Mouse (Mus musculus) adrenal gland, adult 18-20 months (tissue): ENCODE data around the gene Cd300a. TPM values are rescaled to one million over a fixed set of nuclear protein-coding genes. Genes with fewer than 3 reads are reported as not detected.

ENCODE experiments used
- DNase-seq, 2 experiments: peaks; one replicate each; pipeline ENCODE4 v3.0.0; 2021 to 2022; ENCODE audit warnings: low spot score in 2 of 2
- long read RNA-seq, 2 experiments: library from polyadenylated mRNA; stranded (forward); transcript quantifications; one replicate each; pipeline ENCODE4 v2.0.0; 2021
- total RNA-seq, 2 experiments: library from RNA; stranded (reverse); gene quantifications; 1 replicate in 1 of 2; 2 replicates in 1 of 2; pipeline ENCODE4 v1.2.3; 2021

The Cd300a gene
- total RNA-seq: 1 to 10 TPM; 1.3 to 3.3 TPM
- long read RNA-seq, experiment 1, full-length matches to known transcripts: 4 of 4 reads
- long read RNA-seq, experiment 1, partial matches to known transcripts: 0 of 4 reads
- long read RNA-seq, experiment 1, other reads (novel, unspliced or antisense): 0 of 4 reads
- long read RNA-seq, experiment 2, full-length matches to known transcripts: 2 of 3 reads
- long read RNA-seq, experiment 2, partial matches to known transcripts: 0 of 3 reads
- long read RNA-seq, experiment 2, other reads (novel, unspliced or antisense): 1 of 3 reads

- no peak for DNase-seq
Observed at GRCm38 (mm10) chr11:114889991-114890518, at the start of gene Cd300a. Gene Cd300a, plus strand, starts transcription at chr11:114890041.

- no peak for DNase-seq
Observed at GRCm38 (mm10) chr11:114843818-114844463, 45.9 kb upstream of the Cd300a start.

DNA sequence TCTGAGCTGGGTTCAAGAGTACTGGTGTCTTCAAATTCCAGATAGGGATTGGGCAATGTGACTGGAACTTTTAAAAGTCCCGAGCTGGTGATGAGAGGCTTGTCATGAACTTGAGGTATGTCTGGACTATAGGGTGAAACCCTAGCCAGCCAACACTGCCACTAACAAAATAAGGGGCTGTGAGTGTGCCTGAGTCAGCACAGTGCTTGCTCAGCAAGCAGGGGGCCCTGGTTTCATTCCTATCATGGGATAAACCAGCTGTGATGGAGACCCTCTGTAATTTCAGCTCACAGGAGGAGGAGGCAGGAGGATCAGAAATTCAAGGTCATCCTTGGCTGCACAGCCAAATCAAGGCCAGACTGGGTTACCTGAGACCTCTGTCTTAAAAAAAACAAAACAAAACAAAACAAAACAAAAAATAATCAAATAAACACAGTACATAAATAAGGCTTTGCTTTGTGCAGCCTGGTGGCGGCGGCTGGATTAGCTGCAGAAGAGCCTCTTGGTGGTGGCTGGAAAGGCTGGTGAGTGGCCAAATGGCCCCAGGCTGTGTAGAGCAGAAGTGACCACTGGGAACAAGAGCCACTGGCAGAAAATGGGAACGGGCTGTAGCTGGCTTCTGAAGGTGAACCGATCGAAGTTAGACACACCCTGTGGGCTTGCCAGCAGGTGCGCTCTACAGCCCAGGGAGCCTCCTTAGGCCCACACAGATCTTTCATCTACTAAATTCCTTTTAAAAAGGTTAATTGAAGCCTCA is 45.2 kb upstream of the Cd300a start:
- no peak for DNase-seq

DNA sequence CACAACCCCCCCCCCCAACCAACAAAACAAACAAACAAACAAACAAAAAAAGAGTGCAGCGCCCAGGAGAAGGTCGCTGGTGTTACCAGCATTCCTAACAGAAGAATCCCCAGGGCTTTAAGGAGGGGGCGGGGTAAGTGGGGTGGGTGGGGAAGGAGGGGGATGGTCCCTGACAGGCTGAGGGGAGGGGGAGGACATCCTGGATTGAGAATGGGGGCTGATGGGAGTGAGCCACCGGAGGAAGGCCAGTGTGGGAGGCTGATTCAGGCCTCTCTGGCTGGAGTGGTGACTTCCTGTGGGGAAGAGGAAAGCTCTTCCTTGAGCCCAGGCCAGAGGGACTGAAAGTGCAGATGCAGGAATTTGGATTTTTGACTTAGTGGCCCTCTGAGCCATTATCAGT is 43.5 kb upstream of the Cd300a start:
- no peak for DNase-seq

DNA sequence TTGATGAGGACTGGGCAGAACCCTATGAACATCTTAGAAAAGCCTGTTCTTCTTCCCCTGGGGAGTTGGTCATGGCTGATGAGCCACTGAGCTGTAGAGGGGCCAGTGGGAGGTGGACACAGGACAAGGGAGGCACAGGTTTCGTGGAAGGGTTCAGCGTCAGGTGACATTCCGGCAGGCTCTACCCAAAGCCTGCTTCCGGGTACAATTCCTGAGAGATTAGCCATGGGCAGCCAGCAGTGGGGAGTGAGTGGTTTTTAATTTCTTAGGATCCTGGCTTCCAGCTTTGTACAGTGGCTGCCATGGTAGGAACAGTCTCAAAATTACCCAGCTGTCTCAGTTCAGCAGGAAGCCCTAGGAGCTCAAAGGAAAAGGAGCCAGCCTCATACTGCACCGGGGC is 42.8 kb upstream of the Cd300a start:
- DNase-seq: no peak

DNA sequence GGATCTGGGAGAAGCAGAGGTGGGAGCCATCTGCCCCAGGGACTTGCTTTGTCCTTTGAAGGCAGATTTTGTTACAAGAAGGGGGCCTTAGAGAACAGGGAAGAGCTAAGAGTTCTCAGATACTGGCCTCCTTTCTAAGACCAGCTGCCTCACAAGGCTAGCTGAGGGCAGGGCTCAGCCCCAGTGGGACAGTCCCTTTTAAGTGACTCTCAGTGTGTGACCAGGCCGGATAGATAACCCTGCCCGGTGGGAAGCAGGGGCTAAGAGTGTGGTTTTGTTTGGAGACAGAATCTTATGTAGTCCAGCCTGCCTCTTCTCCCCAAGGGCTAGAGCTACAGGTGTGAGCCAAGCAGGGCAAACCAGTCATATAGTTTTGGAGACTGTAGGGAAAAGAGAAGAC is 40.3 kb upstream of the Cd300a start:
- no peak for DNase-seq

DNA sequence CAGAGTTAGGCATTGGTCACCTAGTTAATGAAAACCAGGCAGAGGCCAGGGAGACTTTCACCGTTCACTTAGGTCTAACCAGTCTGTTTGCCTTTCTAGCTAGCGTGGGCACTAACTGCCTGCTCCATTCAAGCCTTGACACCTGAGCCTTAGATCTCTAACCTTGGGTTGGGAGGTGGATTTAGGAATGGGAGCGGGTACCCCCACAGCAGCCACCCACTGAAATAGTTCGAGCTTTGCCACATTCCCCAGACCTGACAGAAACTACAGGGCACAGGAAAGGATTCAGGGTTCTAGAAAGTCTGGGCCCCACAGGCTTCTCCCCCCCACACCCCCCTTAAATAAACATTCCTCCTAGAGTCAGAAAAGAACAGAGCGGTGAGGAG is 39.8 kb upstream of the Cd300a start:
- DNase-seq: no peak

DNA sequence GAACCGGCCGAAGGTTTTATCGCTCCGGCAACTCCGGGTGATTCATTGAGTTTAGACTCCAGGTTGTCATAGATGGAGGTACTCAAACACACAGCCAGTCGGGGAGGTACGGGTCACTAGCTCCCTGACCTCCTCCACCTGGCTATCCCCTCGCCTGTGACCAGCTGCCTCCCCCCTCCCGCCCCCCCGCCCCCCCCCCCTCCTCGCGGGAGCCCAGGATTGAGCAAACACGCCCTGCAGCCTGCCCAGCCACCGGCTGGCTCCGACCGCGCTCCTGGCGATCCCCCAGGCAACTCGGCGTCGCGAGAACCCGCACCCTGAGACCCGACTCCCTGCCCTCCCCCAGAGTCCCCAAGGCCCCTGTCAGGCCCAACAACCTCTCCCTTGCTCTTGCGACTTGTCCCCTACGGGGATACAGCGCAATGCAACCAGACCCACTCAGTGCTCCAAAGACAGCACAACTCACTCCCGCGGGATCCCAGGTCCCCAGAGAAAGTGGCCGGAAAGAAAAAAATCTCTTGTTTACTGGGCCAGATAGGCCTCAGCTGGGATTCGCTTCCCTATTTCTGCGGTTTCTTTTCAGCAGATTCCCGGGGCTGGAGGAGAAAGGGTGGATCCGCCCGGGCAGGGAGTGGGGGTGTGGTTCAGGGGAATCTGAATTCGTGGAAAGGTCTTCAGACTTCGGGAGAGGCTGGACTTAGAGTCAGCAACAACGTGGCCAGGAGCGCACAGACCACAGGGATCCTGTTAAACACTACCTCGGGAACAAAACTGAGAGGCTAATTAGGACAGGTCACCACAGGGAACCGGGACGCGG is 39.2 kb upstream of the Cd300a start, which contains the start of gene Gprc5c:
Gprc5c (plus strand) TSS at position 701 of the 817 bp plus-strand sequence.
- DNase-seq: no peak

DNA sequence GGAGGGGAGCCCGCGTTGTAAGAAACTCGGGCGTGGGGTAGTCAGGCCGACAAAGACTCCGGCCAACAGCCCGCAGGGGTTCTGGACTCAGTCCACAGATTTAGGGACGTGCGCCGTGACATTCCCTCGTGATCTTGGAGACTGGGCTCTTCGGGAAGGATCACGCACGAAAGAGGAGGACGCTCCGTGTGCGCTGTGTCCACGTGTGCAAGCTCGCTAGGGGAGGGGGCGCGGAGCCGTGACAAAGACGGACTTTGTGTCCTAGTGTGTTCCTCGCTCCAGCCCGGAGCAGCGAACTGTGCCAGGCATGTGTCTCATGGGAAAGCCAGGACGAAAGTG is 38.6 kb upstream of the Cd300a start:
- peak in 1 of 2 experiments; percentile 6 for DNase-seq

DNA sequence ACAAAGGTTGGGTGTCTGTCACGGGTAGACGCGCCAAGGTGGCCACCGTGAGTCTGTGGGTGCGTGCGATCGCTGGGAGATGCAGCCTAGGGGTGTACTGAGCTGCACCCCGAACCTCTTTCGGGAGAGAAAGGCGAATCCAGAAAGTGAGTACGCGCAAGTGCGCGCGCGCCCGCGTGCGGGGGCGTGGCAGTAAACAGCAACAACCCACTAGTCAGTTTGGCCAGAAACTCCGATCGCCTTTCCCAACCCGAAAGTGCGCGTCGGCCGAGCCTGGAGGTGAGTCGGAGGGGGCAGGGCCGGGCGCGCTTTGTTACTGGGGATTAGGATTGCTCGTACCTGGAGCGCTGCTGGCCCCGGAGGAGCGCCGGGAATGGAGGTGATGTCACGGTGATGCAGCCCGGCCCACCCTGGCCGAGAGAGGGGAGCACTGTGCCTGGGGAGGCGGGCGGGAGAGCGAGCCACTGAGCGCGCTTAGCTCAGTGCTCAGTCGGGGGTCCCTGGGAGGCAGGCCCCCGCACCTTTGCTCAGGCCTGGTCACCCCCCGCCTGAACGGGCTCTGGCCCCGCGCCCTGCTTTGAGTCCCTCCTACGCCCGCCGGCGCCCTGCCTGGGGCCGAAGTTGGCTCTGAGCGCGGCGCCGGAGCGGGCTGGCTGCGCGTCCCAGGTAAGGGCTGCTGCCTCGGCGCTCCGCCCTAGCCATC is 38.1 kb upstream of the Cd300a start:
- peak; percentile 39 to 42 for DNase-seq

GRCm38 (mm10) chr11:114852311-114853173 is 37.3 kb upstream of the Cd300a start:
- no peak for DNase-seq

GRCm38 (mm10) chr11:114853174-114853838 is 36.5 kb upstream of the Cd300a start:
- DNase-seq: no peak

- no peak for DNase-seq
Observed at GRCm38 (mm10) chr11:114854581-114854980, 35.3 kb upstream of the Cd300a start.

- no peak for DNase-seq
Observed at GRCm38 (mm10) chr11:114856125-114856524, 33.7 kb upstream of the Cd300a start.

- no peak for DNase-seq
Observed at GRCm38 (mm10) chr11:114858641-114859040, 31.2 kb upstream of the Cd300a start.

DNA sequence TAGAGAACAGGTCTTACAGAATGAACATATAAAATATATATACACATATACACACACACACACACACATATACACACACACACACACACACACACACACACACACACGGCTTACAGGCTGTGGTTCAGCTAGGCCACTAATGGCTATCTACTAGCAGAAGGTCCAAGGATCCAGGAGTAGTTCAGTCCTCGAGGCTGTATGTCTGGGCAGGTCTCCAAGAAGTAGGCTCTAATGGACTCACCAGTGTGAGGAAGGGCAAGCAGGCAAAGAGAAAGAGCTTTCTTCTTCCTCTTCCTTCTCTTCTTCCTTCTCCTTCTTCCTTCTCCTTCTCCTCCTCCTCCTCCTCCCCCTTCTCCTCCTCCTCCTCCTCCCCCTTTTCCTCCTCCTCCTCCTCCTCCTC is 28.8 kb upstream of the Cd300a start:
- no peak for DNase-seq

GRCm38 (mm10) chr11:114862687-114863086 is 27.2 kb upstream of the Cd300a start:
- DNase-seq: no peak

GRCm38 (mm10) chr11:114863918-114864420 is 25.9 kb upstream of the Cd300a start:
- no peak for DNase-seq

GRCm38 (mm10) chr11:114865999-114866398 is 23.8 kb upstream of the Cd300a start:
- no peak for DNase-seq
